Mouse (Mus musculus) 3T3-L1 (cell line): ENCODE measurements around the gene Cadm3.

Experiments used
- DNase-seq: peaks from one replicate; pipeline ENCODE4 v3.0.0-alpha.2; 2015; ENCODE audit warnings: low read depth, low spot score

The Cadm3 gene

GRCm38 (mm10) chr1:173359590-173360290 is 7.8 kb downstream of the Cadm3 start:
- DNase-seq: no peak

GRCm38 (mm10) chr1:173357799-173358198 is 9.7 kb downstream of the Cadm3 start:
- DNase-seq: no peak

GRCm38 (mm10) chr1:173356699-173357098 is 10.8 kb downstream of the Cadm3 start:
- DNase-seq: no peak

GRCm38 (mm10) chr1:173355107-173355846 is 12.2 kb downstream of the Cadm3 start:
- DNase-seq: no peak

GRCm38 (mm10) chr1:173350372-173350957 is 17.0 kb downstream of the Cadm3 start, which contains the start of gene Aim2:
TSS of gene Aim2 (plus strand) at chr1:173350879.
- no peak for DNase-seq

- peak; percentile 10 for DNase-seq
Measured at GRCm38 (mm10) chr1:173349946-173350345, 17.5 kb downstream of the Cadm3 start.

- DNase-seq: no peak
Measured at GRCm38 (mm10) chr1:173349192-173349591, 18.3 kb downstream of the Cadm3 start.

GRCm38 (mm10) chr1:173348527-173348926 is 19.0 kb downstream of the Cadm3 start:
- DNase-seq: no peak

- no peak for DNase-seq
Measured at GRCm38 (mm10) chr1:173345112-173345511, 22.4 kb downstream of the Cadm3 start.

GRCm38 (mm10) chr1:173343934-173344333 is 23.6 kb downstream of the Cadm3 start:
- no peak for DNase-seq

- no peak for DNase-seq
Measured at GRCm38 (mm10) chr1:173342425-173342824, 25.1 kb downstream of the Cadm3 start.

- DNase-seq: peak; percentile 50
Measured at GRCm38 (mm10) chr1:173339543-173339942, 28.0 kb downstream of the Cadm3 start.

GRCm38 (mm10) chr1:173337008-173337407 is 30.5 kb downstream of the Cadm3 start:
- DNase-seq: no peak

GRCm38 (mm10) chr1:173335903-173336302 is 31.6 kb downstream of the Cadm3 start:
- no peak for DNase-seq

- DNase-seq: no peak
Measured at GRCm38 (mm10) chr1:173333312-173334253, 33.9 kb downstream of the Cadm3 start, which contains the start of gene Ackr1. TSS of gene Ackr1 (minus strand) at chr1:173333750.

- no peak for DNase-seq
Measured at GRCm38 (mm10) chr1:173332418-173332817, 35.1 kb downstream of the Cadm3 start.

GRCm38 (mm10) chr1:173329743-173330142 is 37.8 kb downstream of the Cadm3 start:
- DNase-seq: no peak

- DNase-seq: no peak
Measured at GRCm38 (mm10) chr1:173329185-173329584, 38.3 kb downstream of the Cadm3 start.

GRCm38 (mm10) chr1:173328446-173328845 is 39.0 kb downstream of the Cadm3 start:
- no peak for DNase-seq

GRCm38 (mm10) chr1:173326552-173326951 is 40.9 kb downstream of the Cadm3 start:
- no peak for DNase-seq

GRCm38 (mm10) chr1:173325395-173325794 is 42.1 kb downstream of the Cadm3 start:
- no peak for DNase-seq
